Mouse (Mus musculus) stomach, embryonic 14.5 days (tissue): ENCODE data around the gene Ppp2ca. TPM values are rescaled to one million over a fixed set of nuclear protein-coding genes. Genes with fewer than 3 reads are reported as not detected.

Source experiments
- ATAC-seq: fragments of 200-750 bp; cut with Nextera tagmentation; 2 replicates; pipeline ENCODE4 v1.8.0; 2017; ENCODE audit warnings: low read depth, moderate TSS enrichment; ENCODE audit not compliant: insufficient number of reproducible peaks, insufficient read depth, low FRiP score
- H3K27ac ChIP-seq: fragments of 300-500 bp; sonication (generic); 2 replicates; pipeline ENCODE4 v1.5.1; 2014; ENCODE audit warnings: mild to moderate bottlenecking, low read length, moderate library complexity, mixed read lengths
- H3K27me3 ChIP-seq: fragments of 300-500 bp; sonication (generic); 2 replicates; pipeline ENCODE4 v1.6.1; 2014; ENCODE audit warnings: low read length, control low read depth, mixed read lengths; ENCODE audit not compliant: control insufficient read depth, insufficient read depth
- H3K36me3 ChIP-seq: fragments of 300-500 bp; sonication (generic); 2 replicates; pipeline ENCODE4 v1.6.1; 2014; ENCODE audit warnings: mild to moderate bottlenecking, control low read depth, low read length, moderate library complexity, mixed read lengths; ENCODE audit not compliant: control insufficient read depth, insufficient read depth
- H3K4me1 ChIP-seq: fragments of 300-500 bp; sonication (generic); 2 replicates; pipeline ENCODE4 v1.6.1; 2014; ENCODE audit warnings: low read length, control low read depth, mixed read lengths; ENCODE audit not compliant: control insufficient read depth, insufficient read depth
- H3K4me2 ChIP-seq: fragments of 300-500 bp; sonication (generic); replicated peaks from 2 replicates; pipeline ENCODE4 v1.6.1; 2014; ENCODE audit warnings: low read depth, low read length, control low read depth
- H3K4me3 ChIP-seq: fragments of 300-500 bp; sonication (generic); 2 replicates; pipeline ENCODE4 v1.5.1; 2014; ENCODE audit warnings: low read depth, low read length, control low read depth
- H3K9ac ChIP-seq: fragments of 300-500 bp; sonication (generic); replicated peaks from 2 replicates; pipeline ENCODE4 v1.6.1; 2014; ENCODE audit warnings: low read depth, mild to moderate bottlenecking, control low read depth, low read length, moderate library complexity, mixed read lengths
- H3K9me3 ChIP-seq: fragments of 300-500 bp; sonication (generic); 2 replicates; pipeline ENCODE4 v1.6.1; 2016; ENCODE audit warnings: low read depth, low read length, control low read depth; ENCODE audit not compliant: control insufficient read depth
- WGBS: fragments of 180-500 bp; shearing (Covaris S2); extraction: QIAGEN DNeasy Blood & Tissue Kit; methylation state at CpG from one replicate; pipeline ENCODE4 v1.1.7; 2014; 5-methylcytosine and 5-hydroxymethylcytosine counted together
- polyA plus RNA-seq: library from polyadenylated mRNA; unstranded; fragments of >200 nt; fragmentation: Nextera tagmentation; extraction: Ambion mirVana; gene quantifications from 2 replicates; pipeline ENCODE4 v1.2.1, GENCODE M21; 2014

The Ppp2ca gene
- polyA plus RNA-seq, 1 experiment from 2014 or later, result 88.3 TPM

DNA sequence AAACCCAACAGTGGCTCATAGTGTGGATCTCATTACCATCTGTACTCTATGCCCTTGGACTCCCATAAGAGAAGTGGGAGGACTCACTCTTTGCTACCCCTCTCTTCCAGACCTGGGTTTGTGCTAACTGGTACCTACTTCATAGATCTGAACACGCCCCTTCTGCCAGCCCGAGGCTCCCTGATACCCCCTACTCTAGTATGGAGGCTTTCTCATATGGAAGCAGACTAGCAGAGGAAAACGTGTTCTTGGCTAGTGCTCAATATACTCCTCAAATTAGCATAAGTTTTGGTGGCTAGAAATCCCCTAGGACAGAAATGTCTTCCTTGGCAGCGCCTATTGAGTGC lies 12.7 kb upstream of the Ppp2ca start:
- Histone ChIP-seq H3K4me2 (no peak overlapping the region), H3K27ac (peak overlapping the region; percentile 41; the same call in 1 of the 2 replicates), H3K4me3 (no peak overlapping the region), H3K36me3 (no peaks in the 10 kb centered on the region), H3K9ac (no peak overlapping the region), H3K4me1 (peaks cover 25% of the 10 kb centered on the region), H3K27me3 (no peaks in the 10 kb centered on the region), H3K9me3 (no peaks in the 10 kb centered on the region)
- WGBS, result 47% methylated on average over 4 of the region's 4 CpGs
- no peak for ATAC-seq

DNA sequence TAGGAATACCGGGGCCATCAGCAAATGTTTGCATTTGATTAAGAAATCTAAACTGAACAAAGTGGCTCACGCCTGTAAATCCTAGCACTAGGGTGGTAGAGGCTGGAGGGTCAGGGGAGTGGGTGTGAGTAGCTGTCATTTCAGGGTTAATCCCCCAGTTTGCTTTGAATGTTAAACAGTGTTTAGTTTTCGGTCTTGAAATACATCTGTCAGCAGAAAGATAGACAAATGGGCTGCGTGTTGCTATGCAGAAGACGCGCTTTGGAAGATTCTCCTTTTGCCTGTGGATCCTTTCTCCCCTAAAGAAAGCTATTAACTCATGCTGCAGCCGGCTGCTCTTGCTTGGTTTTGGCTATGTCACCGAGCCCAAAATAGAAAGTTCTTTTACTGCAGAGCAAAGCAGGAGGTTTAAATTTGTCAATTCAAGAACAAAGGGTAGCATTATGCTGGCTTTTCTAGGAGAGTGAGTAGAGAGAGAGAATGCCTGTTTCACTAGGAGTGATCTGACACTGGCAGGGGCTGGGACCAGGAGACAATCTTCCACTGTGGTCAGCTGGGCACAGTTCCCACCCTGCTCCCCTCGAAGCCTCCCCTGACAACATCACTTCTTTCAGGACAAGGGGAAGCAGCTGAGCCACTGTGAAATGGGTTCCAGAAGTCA lies 12.1 kb upstream of the Ppp2ca start:
- no peaks in the 10 kb centered on the region for H3K36me3 ChIP-seq
- no peaks in the 10 kb centered on the region for H3K27me3 ChIP-seq
- no peak overlapping the region for H3K4me2 ChIP-seq
- WGBS, result 18% methylated on average over 9 of the region's 9 CpGs
- peak overlapping the region; percentile 41; the same call in 1 of the 2 replicates for H3K27ac ChIP-seq
- no peaks in the 10 kb centered on the region for H3K9me3 ChIP-seq
- no peak overlapping the region for H3K4me3 ChIP-seq
- peaks cover 25% of the 10 kb centered on the region for H3K4me1 ChIP-seq
- H3K9ac ChIP-seq, result no peak overlapping the region
- ATAC-seq, result peak; percentile 46; the same call in 1 of the 2 replicates

DNA sequence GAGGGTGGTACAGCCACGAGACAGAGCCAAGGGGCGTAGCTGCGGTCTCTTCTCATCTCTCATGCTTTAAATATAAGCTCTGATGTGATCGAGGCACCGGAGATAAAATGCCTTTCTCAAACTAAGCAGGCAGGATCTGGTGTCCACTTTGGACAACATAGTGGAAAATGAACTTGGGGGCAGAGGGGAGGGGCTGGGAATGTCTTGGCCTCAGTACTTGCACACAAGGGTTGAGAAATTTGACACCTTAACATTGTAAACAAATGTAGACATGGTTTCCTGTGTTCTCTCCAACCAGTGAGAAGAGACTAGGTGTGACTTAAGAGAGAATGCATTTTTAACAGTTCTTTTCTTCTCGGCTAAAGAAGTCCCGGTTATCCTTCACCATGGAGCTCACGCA lies 9.2 kb upstream of the Ppp2ca start:
- H3K36me3 ChIP-seq, result no peaks in the 10 kb centered on the region
- H3K4me2 ChIP-seq, result no peak overlapping the region
- H3K4me1 ChIP-seq, result peaks cover 25% of the 10 kb centered on the region
- no peaks in the 10 kb centered on the region for H3K9me3 ChIP-seq
- no peaks in the 10 kb centered on the region for H3K27me3 ChIP-seq
- WGBS, result 26% methylated on average over 8 of the region's 8 CpGs
- no peak overlapping the region for H3K4me3 ChIP-seq
- no peak for ATAC-seq
- no peak overlapping the region for H3K27ac ChIP-seq
- H3K9ac ChIP-seq, result no peak overlapping the region

DNA sequence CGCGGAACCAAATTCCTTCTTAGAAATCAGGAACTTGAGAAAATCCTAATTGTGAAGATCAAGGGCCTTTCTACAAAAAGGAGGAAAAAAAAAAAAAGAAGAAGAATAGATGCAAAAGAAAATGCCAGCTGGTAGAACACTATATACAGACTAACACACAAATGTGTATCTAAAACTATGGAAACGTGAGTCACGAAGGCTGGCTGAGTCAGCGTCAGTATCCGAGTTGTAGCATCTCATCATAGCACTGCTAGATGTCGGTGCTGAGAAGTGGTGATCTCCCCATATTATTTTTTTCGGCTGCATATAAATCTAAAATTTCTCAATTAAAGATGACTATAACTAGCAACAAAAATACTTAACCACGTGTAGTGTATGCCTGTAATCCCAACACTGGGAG lies 7.2 kb upstream of the Ppp2ca start:
- Histone ChIP-seq H3K9me3 (no peaks in the 10 kb centered on the region), H3K36me3 (no peaks in the 10 kb centered on the region), H3K4me3 (no peak overlapping the region), H3K9ac (no peak overlapping the region), H3K27ac (no peak overlapping the region), H3K4me2 (no peak overlapping the region), H3K4me1 (peaks cover 18% of the 10 kb centered on the region), H3K27me3 (no peaks in the 10 kb centered on the region)
- ATAC-seq, result no peak
- WGBS, result 88% methylated on average over 9 of the region's 9 CpGs

DNA sequence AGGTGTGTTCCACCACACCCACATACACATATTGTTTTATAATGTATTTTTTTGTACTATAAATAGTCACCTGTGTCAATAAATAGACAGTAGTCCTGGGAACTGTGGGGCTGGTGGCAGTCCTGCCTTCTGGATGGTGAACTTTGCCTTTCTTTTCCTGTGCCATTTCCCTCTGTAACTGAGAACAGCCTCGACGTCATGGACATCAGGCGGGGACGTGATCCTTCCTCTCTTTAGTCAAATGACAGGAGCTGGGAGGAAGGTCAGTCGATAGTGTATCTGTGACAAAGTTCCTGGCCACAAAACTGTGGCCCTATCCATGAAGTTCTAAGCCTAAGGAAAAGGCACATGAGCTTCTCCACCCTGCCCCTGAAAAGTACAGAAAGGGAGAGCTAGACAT lies 3.9 kb upstream of the Ppp2ca start:
- Histone ChIP-seq H3K27ac (peak overlapping the region; percentile 36; the same call in 1 of the 2 replicates), H3K4me1 (peaks cover 8% of the 10 kb centered on the region; the same call in 1 of the 2 replicates), H3K9ac (no peak overlapping the region), H3K36me3 (no peaks in the 10 kb centered on the region), H3K4me3 (no peak overlapping the region), H3K9me3 (no peaks in the 10 kb centered on the region), H3K4me2 (no peak overlapping the region), H3K27me3 (no peaks in the 10 kb centered on the region)
- ATAC-seq, result no peak
- 62% methylated on average over 5 of the region's 5 CpGs for WGBS

DNA sequence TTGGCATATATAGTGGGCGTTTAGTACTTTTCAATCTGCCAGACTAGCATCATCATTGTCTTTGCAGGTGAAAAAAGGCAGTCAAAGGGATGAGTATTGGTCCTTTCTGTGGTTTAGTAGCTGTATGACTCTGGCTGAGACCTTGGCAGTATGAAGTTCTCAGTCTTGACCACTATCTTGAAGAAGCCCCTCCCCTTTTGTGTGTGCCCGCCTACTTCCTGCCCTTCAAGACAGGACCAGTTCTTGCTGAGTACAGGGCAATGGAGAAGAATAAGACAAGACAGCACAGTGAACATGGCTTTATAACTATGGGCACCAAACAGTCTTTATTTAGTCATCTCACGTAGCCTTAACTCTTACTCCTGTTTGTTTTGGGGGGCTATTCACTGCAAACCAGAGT lies 1.5 kb upstream of the Ppp2ca start:
- Histone ChIP-seq H3K27me3 (no peaks in the 10 kb centered on the region), H3K4me2 (no peak overlapping the region), H3K36me3 (no peaks in the 10 kb centered on the region; the same call in 1 of the 2 replicates), H3K4me3 (no peak overlapping the region), H3K9me3 (no peaks in the 10 kb centered on the region), H3K4me1 (peaks cover 27% of the 10 kb centered on the region), H3K9ac (no peak overlapping the region), H3K27ac (no peak overlapping the region)
- no peak for ATAC-seq
- 73% methylated on average over 3 of the region's 3 CpGs for WGBS

DNA sequence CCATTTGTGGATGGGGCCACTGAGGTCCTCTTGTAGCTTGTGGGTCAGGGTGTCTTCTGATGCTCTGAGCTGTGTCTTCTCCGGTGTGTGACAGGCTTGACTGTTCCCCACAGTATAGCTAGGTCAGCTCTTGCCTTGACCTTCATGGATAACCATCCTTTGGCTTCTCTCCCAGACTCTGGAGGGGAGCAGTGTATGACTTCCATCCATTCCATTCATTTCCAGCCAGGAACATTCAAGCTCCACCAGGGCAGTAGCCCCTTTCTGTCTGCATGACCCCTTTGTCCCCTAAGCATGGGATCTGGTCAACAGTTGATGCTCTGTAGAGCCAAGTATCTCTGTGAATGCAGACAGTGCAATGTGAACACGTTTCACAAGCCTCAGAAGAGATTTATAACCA lies 885 bp upstream of the Ppp2ca start:
- H3K9me3 ChIP-seq, result no peaks in the 10 kb centered on the region
- peak overlapping the region; percentile 80 for H3K4me2 ChIP-seq
- H3K4me1 ChIP-seq, result peaks cover 27% of the 10 kb centered on the region
- WGBS, result 65% methylated on average over 2 of the region's 2 CpGs
- H3K9ac ChIP-seq, result no peak overlapping the region
- H3K27ac ChIP-seq, result peak overlapping the region; percentile 83; the same call in 1 of the 2 replicates
- no peaks in the 10 kb centered on the region for H3K27me3 ChIP-seq
- no peak for ATAC-seq
- H3K36me3 ChIP-seq, result no peaks in the 10 kb centered on the region; the same call in 1 of the 2 replicates
- peak overlapping the region; percentile 64; the same call in 1 of the 2 replicates for H3K4me3 ChIP-seq

DNA sequence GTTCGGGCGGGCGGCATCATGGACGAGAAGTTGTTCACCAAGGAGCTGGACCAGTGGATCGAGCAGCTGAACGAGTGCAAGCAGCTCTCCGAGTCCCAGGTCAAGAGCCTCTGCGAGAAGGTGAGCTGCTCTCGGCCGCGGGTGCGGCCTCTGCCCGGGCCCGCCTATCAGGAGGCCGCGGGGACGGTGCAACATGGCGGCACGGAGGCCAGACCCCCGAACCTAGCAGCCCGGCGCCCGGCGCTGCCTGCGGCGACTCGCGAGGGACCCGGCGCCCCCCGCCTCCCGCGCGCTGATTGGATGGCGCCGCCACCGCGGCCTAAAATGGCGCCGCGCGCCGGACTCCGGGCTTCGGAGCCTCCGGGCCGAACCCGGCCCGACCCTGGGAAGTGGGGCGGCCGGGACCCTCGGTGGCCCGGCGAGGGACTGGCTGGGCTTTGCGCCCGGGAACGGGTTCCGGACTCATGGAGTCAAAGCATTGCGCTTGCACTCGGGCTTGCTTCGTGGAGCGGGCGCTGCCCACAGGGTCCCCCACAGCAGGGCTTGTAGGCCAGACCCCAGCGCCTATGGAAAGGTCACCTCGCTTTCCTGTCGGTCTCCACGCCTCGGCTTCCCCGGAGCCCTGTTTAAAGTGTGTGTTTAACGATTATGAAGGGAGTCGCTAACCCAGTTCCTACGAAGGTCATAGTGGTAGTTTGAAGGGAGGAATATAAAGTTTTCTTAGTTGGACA lies 715 bp downstream of the Ppp2ca start:
- Histone ChIP-seq H3K4me2 (peak overlapping the region; percentile 73), H3K4me3 (peak overlapping the region; percentile 64), H3K36me3 (no peaks in the 10 kb centered on the region; the same call in 1 of the 2 replicates), H3K27ac (peak overlapping the region; percentile 100), H3K9me3 (no peaks in the 10 kb centered on the region), H3K4me1 (peaks cover 28% of the 10 kb centered on the region), H3K27me3 (no peaks in the 10 kb centered on the region), H3K9ac (peak overlapping the region; percentile 98)
- ATAC-seq, result peak; percentile 76
- WGBS, result under 1% methylated on average over 71 of the region's 72 CpGs
